Mouse (Mus musculus): ENCODE data around the gene Snx14. TPM values are rescaled to one million over a fixed set of nuclear protein-coding genes. Genes with fewer than 3 reads are reported as not detected.
A peak's percentile ranks its signal among the peaks of the same experiment; 100 is the strongest.

Snx14 gene
- polyA plus RNA-seq, 1 experiment from 2014 or later = 27.7 TPM

- 0 out of 2 replicates have a peak, but pooled peaks have one; percentile 34 for ATAC-seq (replicated peaks)
- Histone ChIP-seq H3K4me2 (replicated peaks) (no peak overlapping the region), H3K9ac (replicated peaks) (no peak overlapping the region), H3K27ac (replicated peaks) (no peak overlapping the region), H3K27me3 (no peaks in the 10 kb centered on the region), H3K36me3 (no peaks in the 10 kb centered on the region), H3K9me3 (no peaks in the 10 kb centered on the region), H3K4me3 (no peak overlapping the region), H3K4me1 (peaks cover 8% of the 10 kb centered on the region; the same call in 1 of the 2 replicates)
- WGBS = 75% methylated on average over 14 of the region's 14 CpGs
Observed at GRCm38 (mm10) chr9:88361211-88361909, 77.4 kb downstream of the Snx14 start.

GRCm38 (mm10) chr9:88359140-88359539 lies 79.6 kb downstream of the Snx14 start:
- H3K4me1 ChIP-seq = peaks cover 8% of the 10 kb centered on the region; the same call in 1 of the 2 replicates
- H3K4me3 ChIP-seq = no peak overlapping the region
- ATAC-seq (replicated peaks) = no peak
- H3K27me3 ChIP-seq = no peaks in the 10 kb centered on the region
- H3K4me2 ChIP-seq (replicated peaks) = no peak overlapping the region
- H3K9ac ChIP-seq (replicated peaks) = no peak overlapping the region
- 81% methylated on average over 2 of the region's 2 CpGs for WGBS
- H3K9me3 ChIP-seq = no peaks in the 10 kb centered on the region
- no peaks in the 10 kb centered on the region for H3K36me3 ChIP-seq
- no peak overlapping the region for H3K27ac ChIP-seq (replicated peaks)

GRCm38 (mm10) chr9:88357173-88357572 lies 81.6 kb downstream of the Snx14 start:
- no peak for ATAC-seq (replicated peaks)
- H3K9me3 ChIP-seq = no peaks in the 10 kb centered on the region
- H3K4me2 ChIP-seq (replicated peaks) = no peak overlapping the region
- no peaks in the 10 kb centered on the region for H3K27me3 ChIP-seq
- no peak overlapping the region for H3K27ac ChIP-seq (replicated peaks)
- no peak overlapping the region for H3K9ac ChIP-seq (replicated peaks)
- H3K36me3 ChIP-seq = no peaks in the 10 kb centered on the region
- no peak overlapping the region for H3K4me3 ChIP-seq
- WGBS = 63% methylated on average over 3 of the region's 3 CpGs
- peaks cover 6% of the 10 kb centered on the region; the same call in 1 of the 2 replicates for H3K4me1 ChIP-seq

GRCm38 (mm10) chr9:88353459-88353858 lies 85.3 kb downstream of the Snx14 start:
- Histone ChIP-seq H3K4me1 (no peaks in the 10 kb centered on the region), H3K9ac (replicated peaks) (no peak overlapping the region), H3K4me2 (replicated peaks) (no peak overlapping the region), H3K36me3 (no peaks in the 10 kb centered on the region), H3K4me3 (no peak overlapping the region), H3K27me3 (no peaks in the 10 kb centered on the region), H3K9me3 (no peaks in the 10 kb centered on the region), H3K27ac (replicated peaks) (no peak overlapping the region)
- ATAC-seq (replicated peaks) = no peak
- WGBS = 94% methylated on average over 7 of the region's 7 CpGs

- 47% methylated on average over 6 of the region's 6 CpGs for WGBS
- Histone ChIP-seq H3K36me3 (no peaks in the 10 kb centered on the region), H3K9me3 (no peaks in the 10 kb centered on the region), H3K4me2 (replicated peaks) (no peak overlapping the region), H3K9ac (replicated peaks) (no peak overlapping the region), H3K4me1 (no peaks in the 10 kb centered on the region), H3K4me3 (no peak overlapping the region), H3K27ac (replicated peaks) (no peak overlapping the region), H3K27me3 (no peaks in the 10 kb centered on the region)
- ATAC-seq (replicated peaks) = no peak
Observed at GRCm38 (mm10) chr9:88352741-88353140, 86.0 kb downstream of the Snx14 start.

- 78% methylated on average over 3 of the region's 3 CpGs for WGBS
- ATAC-seq (replicated peaks) = no peak
Observed at GRCm38 (mm10) chr9:88351163-88351562, 87.6 kb downstream of the Snx14 start.

GRCm38 (mm10) chr9:88350317-88350716 lies 88.4 kb downstream of the Snx14 start:
- WGBS = 69% methylated on average over 1 of the region's 1 CpGs
- Histone ChIP-seq H3K4me2 (replicated peaks) (no peak overlapping the region), H3K9ac (replicated peaks) (no peak overlapping the region), H3K4me1 (no peaks in the 10 kb centered on the region), H3K4me3 (no peak overlapping the region), H3K27ac (replicated peaks) (no peak overlapping the region), H3K9me3 (no peaks in the 10 kb centered on the region), H3K36me3 (no peaks in the 10 kb centered on the region), H3K27me3 (no peaks in the 10 kb centered on the region)
- no peak for ATAC-seq (replicated peaks)

More at GRCm38 (mm10) chr9:88351163-88351562, 87.6 kb downstream of the Snx14 start:
- H3K36me3 ChIP-seq = no peaks in the 10 kb centered on the region
- no peaks in the 10 kb centered on the region for H3K9me3 ChIP-seq
- H3K9ac ChIP-seq (replicated peaks) = no peak overlapping the region
- no peak overlapping the region for H3K4me3 ChIP-seq
- H3K27me3 ChIP-seq = no peaks in the 10 kb centered on the region
- no peak overlapping the region for H3K27ac ChIP-seq (replicated peaks)
- no peak overlapping the region for H3K4me2 ChIP-seq (replicated peaks)
- H3K4me1 ChIP-seq = no peaks in the 10 kb centered on the region

- Histone ChIP-seq H3K27ac (replicated peaks) (no peak overlapping the region), H3K9ac (replicated peaks) (no peak overlapping the region), H3K9me3 (no peaks in the 10 kb centered on the region), H3K4me2 (replicated peaks) (no peak overlapping the region), H3K27me3 (no peaks in the 10 kb centered on the region), H3K36me3 (no peaks in the 10 kb centered on the region), H3K4me1 (no peaks in the 10 kb centered on the region), H3K4me3 (no peak overlapping the region)
- WGBS = 88% methylated on average over 6 of the region's 6 CpGs
- no peak for ATAC-seq (replicated peaks)
Observed at GRCm38 (mm10) chr9:88348623-88349022, 90.1 kb downstream of the Snx14 start.

- no peaks in the 10 kb centered on the region for H3K9me3 ChIP-seq
- no peak overlapping the region for H3K4me3 ChIP-seq
- WGBS = 78% methylated on average over 5 of the region's 5 CpGs
- no peaks in the 10 kb centered on the region for H3K36me3 ChIP-seq
- H3K9ac ChIP-seq (replicated peaks) = no peak overlapping the region
- no peak overlapping the region for H3K4me2 ChIP-seq (replicated peaks)
- no peaks in the 10 kb centered on the region for H3K4me1 ChIP-seq
- no peak overlapping the region for H3K27ac ChIP-seq (replicated peaks)
- ATAC-seq (replicated peaks) = no peak
- H3K27me3 ChIP-seq = no peaks in the 10 kb centered on the region
Observed at GRCm38 (mm10) chr9:88346857-88347256, 91.9 kb downstream of the Snx14 start.

GRCm38 (mm10) chr9:88344424-88344823 lies 94.3 kb downstream of the Snx14 start:
- Histone ChIP-seq H3K9me3 (no peaks in the 10 kb centered on the region), H3K4me2 (replicated peaks) (no peak overlapping the region), H3K27me3 (no peaks in the 10 kb centered on the region), H3K9ac (replicated peaks) (no peak overlapping the region), H3K36me3 (no peaks in the 10 kb centered on the region), H3K4me3 (no peak overlapping the region), H3K27ac (replicated peaks) (no peak overlapping the region), H3K4me1 (no peaks in the 10 kb centered on the region)
- WGBS = 99% methylated on average over 2 of the region's 2 CpGs
- ATAC-seq (replicated peaks) = no peak

GRCm38 (mm10) chr9:88342701-88343100 lies 96.1 kb downstream of the Snx14 start:
- Histone ChIP-seq H3K27ac (replicated peaks) (no peak overlapping the region), H3K9me3 (no peaks in the 10 kb centered on the region), H3K27me3 (no peaks in the 10 kb centered on the region), H3K9ac (replicated peaks) (no peak overlapping the region), H3K36me3 (no peaks in the 10 kb centered on the region), H3K4me3 (no peak overlapping the region), H3K4me2 (replicated peaks) (no peak overlapping the region), H3K4me1 (no peaks in the 10 kb centered on the region)
- ATAC-seq (replicated peaks) = no peak
- WGBS = 69% methylated on average over 3 of the region's 3 CpGs

GRCm38 (mm10) chr9:88342241-88342640 lies 96.5 kb downstream of the Snx14 start:
- H3K27me3 ChIP-seq = no peaks in the 10 kb centered on the region
- H3K27ac ChIP-seq (replicated peaks) = no peak overlapping the region
- no peak for ATAC-seq (replicated peaks)
- H3K9me3 ChIP-seq = no peaks in the 10 kb centered on the region
- H3K9ac ChIP-seq (replicated peaks) = no peak overlapping the region
- no peak overlapping the region for H3K4me2 ChIP-seq (replicated peaks)
- H3K4me1 ChIP-seq = no peaks in the 10 kb centered on the region
- no peak overlapping the region for H3K4me3 ChIP-seq
- WGBS = 57% methylated on average over 7 of the region's 7 CpGs
- no peaks in the 10 kb centered on the region for H3K36me3 ChIP-seq

GRCm38 (mm10) chr9:88340819-88341218 lies 97.9 kb downstream of the Snx14 start:
- ATAC-seq (replicated peaks) = no peak
- Histone ChIP-seq H3K4me1 (no peaks in the 10 kb centered on the region), H3K9me3 (no peaks in the 10 kb centered on the region), H3K36me3 (no peaks in the 10 kb centered on the region), H3K9ac (replicated peaks) (no peak overlapping the region), H3K4me3 (no peak overlapping the region), H3K4me2 (replicated peaks) (no peak overlapping the region), H3K27me3 (no peaks in the 10 kb centered on the region), H3K27ac (replicated peaks) (no peak overlapping the region)
- 93% methylated on average over 3 of the region's 3 CpGs for WGBS

All from forebrain, embryonic 15.5 days (tissue).